Mouse (Mus musculus): ENCODE measurements around the gene Per3.
A peak's percentile ranks its signal among the peaks of the same experiment; 100 is the strongest.

Gene Per3

DNA sequence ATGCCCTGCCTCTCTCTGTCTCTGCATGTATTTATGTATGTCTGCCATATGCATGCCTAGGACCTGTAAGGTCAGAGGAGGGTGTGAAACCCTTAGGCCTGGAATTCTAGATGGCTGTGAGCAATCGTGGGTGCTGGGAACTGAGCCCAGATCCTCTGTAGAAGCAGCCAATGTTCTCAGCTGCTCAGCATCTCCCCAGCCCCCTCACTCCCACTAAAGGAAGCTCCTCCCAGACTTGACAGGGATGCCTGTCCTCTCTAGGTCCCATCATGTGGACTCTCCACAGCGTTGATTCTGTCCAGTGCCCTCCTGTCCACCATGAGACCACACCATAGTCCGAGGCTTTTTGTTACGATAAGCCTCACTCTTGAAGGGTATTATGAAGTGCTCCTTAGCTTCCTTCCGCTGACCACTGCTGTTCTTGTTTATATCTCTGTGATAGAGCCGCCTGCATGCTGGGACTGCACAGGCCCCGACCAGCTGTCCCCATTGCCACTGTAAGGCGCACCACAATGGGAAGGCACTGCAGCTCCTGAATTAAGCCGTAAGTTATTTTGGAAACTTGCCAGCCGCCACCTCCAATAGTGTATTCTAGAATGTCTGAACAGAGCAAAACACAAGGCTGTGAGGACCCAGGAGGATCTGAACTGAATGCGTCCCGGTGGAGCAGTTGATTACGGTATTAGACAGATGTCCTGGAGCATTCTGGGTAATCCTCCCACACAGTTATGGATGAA is 87.9 kb downstream of the Per3 start:
- peak in 1 of 2 experiments; percentile 43 for DNase-seq
